Mouse (Mus musculus) cerebral cortex, adult 2 months (tissue): ENCODE measurements around the gene Serpinb11.

ENCODE experiments used
- WGBS: fragments of 180-500 bp; shearing (Covaris S2); methylation state at CpG from one replicate; pipeline ENCODE4 v1.1.7; 2018; 5-methylcytosine and 5-hydroxymethylcytosine counted together

Gene Serpinb11

DNA sequence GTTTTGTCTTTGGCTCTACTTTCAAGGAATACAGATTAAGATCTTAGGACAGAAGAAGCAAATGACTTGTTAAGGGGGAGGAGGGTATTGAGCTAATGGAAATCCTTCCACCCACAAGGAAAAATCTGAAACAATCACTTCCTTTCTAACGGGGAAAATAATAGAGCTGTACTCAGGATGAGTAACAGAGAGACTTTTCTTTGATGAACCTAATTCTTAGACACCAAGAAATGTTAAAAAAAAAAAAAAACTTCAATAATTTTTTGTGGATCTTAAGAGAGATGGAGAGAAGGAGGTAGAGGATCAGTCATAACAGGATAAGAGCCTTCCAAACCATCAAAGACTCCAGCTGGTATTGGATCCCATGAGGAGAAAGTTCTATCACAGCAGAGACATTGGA is at the start of gene Serpinb11:
Serpinb11 (plus strand) TSS at position 301 of the 400 bp plus-strand sequence.
- WGBS = 39% methylated on average over 1 of the region's 1 CpGs

DNA sequence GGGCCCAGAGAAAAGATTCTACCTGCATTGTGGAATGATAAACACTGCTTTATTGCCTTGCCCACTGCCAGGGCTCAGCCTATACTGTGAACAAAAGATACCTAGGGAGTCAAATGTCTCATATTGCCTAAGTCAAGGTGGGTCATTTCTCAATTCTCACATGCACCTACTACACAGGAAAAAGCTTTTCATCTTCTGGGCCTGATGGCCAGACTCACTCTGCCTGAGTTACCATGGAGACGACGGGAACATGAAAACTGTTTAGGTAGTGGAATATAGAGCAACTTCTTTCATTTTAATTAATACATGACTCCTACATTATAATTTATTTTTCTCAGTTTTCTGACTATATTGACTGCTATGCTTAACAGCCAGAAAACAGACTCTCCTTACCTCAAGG is 14.2 kb upstream of the Serpinb11 start:
- 72% methylated on average over 2 of the region's 2 CpGs for WGBS

DNA sequence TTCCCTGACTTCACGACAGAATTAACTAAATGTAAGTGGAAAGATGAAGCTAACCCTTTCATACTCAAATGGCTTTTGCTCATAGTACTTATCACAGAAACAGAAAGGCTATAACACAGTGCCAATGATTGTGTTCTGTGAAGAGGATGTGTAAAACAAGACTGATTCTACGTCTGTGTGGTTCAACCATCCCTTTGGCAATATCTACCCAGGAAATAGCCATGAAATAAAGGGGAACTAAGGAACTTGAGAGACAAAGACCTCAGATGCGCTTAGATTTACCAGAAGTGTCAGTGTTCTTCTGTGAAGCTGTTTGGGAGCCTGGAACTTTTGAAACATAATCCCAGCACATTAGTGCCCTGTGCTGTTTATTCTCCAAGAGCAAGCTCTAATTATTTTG is 10.6 kb upstream of the Serpinb11 start:
- WGBS = 58% methylated on average over 3 of the region's 3 CpGs

DNA sequence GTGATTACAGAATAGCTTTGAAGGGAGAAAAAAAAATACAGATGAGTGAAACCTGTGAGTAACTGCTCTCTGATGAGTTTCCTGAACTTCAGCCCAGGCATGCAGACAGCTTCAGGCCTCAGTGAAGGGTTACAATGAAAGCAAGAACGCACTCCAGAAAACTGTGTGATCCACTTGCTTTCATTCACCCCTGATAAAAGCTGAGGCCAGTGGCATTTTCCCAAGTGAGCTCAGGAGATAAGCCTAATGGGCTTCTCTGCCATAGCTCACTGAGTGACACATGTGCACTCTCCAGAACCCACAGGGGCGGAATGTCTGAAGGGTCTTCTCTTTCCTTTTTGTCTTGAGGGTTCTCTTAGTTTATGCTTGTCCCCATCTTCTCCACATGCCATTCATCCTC is 9.9 kb upstream of the Serpinb11 start:
- WGBS = 87% methylated on average over 2 of the region's 2 CpGs

DNA sequence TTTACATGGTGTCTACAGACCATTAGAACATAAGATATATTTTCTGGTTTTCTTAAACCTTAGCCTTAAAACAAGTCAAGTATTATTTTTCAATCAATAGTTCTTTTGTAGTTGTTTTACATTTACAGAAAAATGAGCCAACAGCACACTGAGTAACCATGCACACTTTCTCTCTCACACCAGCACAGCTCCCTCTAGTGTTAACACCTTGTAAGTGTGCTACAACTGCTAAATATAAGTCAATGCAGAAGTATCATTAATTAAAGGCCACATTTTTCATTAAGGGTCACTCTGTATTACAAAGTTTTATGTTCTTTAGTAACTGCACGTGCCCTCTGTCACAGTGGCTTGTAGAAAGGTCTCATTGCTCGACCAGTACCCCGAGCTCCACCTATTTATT is 8.0 kb upstream of the Serpinb11 start:
- 50% methylated on average over 3 of the region's 3 CpGs for WGBS

DNA sequence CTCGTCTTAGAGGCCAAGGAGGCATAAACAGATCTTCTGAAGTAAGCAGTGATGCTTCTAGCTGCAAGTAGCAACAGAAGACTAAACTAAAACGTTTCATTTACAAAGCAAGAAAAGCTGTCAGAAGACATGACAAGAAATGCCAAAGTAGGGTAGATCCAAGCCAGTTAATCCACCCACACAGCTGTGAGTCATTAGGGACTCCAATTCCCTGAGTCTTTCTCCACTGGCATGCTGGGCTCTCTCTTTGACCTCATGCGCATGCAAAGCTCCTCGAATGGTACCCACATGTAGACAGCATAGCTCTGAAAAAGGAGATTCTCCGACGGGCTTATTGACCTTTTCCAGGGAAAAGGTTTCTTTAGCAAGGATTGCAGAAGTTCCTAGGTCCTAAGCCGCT is 5.0 kb downstream of the Serpinb11 start:
- WGBS = 59% methylated on average over 7 of the region's 7 CpGs

DNA sequence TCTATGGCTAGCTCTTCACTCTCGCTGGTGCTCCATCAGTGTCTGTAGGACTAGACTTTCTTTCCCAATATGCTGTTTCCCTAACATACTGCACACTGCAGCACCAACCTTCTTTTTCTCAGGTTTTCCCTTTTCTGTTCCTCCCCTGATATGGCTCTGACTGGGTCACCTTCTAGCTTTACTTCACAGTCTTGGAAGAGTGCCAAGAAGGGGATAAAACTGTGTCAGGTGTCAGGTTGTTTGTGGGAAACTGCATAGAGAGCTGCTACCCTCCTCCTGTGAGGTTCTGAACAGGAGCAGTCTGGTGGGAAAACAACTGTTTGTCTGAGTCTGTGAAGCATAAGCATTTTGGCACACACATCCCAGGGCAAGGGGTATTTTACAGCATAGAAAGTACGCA is 7.9 kb downstream of the Serpinb11 start:
- 57% methylated on average over 2 of the region's 2 CpGs for whole genome bisulfite sequencing

DNA sequence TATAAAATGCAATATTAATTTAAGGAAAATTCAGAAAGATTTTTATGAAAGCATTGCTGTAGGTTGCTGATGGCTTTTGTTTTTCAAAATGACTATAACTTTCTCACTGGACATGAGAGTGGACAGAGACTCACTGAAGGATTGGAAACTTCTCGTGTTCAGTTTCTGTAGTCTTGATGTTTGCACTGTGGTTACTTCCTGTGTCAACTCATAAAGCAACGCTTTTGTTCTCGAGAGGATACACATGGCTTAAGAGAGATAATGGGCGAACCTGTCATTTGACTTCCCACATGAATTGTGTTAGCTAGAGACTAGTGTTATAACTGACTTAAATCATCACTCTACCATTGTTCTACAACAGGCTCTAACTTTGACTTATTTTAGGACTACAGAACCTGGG is 16.0 kb downstream of the Serpinb11 start:
- WGBS = 80% methylated on average over 4 of the region's 4 CpGs

DNA sequence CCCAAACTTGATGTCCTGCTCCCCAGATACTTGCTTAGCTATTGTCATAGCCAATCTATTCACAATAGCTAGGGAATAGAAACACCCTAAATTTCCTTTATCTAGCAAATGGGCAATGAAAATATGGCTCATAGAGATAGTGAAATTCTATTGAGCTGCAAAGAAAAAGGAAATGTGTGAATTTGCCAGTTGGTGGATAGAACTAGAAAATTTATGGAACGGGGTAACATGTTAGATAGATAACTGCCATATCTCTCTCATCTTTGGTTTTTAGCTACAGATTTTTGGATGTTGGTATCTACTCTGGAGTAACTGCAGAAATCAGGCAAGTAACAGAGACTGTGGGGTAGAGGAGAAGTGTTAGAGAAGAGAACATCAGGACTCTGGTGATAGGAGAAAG is 21.4 kb downstream of the Serpinb11 start:
- 92% methylated on average over 1 of the region's 1 CpGs for WGBS

DNA sequence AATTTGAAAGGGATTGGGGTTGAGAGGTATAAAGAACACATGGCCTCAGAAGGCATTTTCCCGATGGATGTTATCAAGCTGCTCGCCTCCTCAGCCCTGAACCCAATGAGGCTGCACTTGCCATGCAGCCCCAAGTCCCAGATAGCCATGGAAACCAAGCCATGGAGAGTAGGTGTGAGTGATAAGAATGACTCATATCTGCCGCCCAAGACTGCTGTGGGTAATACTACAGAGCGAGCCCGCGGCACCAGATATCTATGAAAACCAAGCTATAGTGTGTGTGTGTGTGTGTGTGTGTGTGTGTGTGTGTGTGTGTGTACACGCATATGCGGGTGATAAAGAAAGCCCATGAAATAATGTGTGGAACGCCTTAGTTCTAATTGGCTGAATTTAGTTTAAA is 23.5 kb downstream of the Serpinb11 start:
- 70% methylated on average over 9 of the region's 9 CpGs for WGBS

DNA sequence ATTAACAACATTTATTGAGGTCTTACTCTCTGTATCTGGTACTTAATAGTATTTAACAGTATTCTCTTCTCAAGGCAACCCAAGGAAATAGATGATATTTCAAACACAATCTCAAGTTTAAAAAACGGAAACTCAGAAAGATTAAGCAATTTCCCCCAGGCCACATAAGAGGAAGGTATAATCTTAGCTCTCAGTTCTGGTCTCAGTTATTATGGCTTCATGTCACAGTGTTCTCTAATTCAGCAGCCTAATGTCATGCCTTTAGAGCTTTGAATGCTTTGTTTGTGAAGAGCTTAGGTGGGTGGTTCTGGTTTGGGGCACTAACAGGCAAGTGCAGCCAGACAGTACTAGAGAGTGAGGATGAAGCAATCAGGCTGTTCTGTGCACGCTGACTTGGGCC is 28.8 kb downstream of the Serpinb11 start:
- WGBS = 85% methylated on average over 2 of the region's 2 CpGs

DNA sequence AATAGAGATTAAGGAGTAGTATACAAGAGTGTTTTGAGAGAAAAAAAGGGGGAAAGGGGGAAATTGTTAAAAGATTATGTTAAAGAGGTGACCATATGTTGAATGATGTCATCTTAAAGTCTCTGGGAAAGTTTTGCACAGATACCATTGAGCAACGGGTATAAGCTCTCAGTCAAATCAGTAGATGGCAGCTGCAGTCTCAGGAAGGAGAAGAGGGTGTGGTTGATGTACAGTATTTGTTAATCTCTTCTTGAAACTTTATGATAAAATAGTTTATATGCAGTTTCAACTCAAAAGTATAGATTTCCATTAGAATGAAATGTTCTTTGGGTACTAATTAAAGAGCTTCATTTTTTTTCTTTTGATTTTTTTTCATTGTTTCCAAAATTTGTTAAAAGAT is 36.5 kb downstream of the Serpinb11 start:
- 38% methylated on average over 1 of the region's 1 CpGs for WGBS

DNA sequence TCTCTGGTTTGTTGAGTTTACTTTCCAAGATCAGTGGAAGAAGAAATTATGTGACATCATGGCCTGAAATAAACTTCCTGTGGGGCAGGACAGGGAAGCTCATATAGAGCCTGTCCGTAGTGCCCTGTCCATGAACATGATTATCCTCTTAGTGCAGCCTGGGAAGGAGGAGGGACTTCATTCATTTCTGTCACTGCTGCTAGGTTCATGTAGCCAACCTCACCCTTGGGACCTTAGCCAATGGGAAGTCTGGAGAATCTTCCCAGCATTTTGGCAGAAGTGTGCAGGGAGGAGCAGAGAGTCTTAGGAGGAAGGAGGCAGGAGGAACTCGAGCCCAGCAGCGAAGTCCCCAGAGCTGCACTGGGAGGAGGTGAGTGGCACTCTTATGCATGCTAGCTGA is 38.4 kb downstream of the Serpinb11 start, which contains the start of gene Serpinb7:
Serpinb7 (plus strand) TSS at position 301 of the 400 bp plus-strand sequence.
- 88% methylated on average over 3 of the region's 3 CpGs for WGBS

DNA sequence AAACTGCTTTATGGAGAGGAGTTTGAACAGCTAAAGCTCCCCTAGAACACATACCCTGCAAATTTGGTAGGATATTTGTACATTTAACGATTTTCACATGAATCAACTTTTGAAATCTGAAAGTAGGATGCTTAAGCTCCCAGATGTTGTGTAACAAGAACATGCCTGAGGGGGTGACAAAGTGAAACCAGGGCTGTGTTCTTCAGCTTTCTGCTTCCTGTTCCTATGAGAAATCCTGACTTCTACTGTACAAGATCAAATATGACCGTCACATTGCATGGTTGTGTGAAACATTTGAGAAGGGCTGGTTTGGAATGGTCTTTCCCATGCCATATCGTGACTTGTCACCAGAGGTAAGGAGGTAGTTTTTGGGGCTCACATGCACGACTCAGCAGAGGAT is 41.1 kb downstream of the Serpinb11 start:
- WGBS = 78% methylated on average over 4 of the region's 4 CpGs

DNA sequence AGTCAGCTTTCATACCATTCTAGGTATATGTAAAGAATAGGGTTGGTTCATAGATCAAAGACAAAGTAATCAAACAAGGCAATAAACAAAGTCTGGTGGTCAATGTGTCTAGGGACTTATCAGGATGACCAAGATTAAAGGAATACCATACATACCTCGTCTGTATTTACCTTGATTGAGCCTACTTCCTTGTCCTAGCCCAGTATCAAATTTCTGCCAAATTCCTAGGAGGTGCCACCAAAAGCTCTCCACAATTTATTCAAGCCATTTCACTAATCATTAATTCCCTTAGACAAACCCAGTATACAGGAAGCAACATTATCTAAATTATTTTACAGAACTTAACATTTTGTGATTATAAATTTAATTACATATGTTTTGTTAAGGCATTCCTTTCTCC is 53.7 kb downstream of the Serpinb11 start:
- WGBS = 54% methylated on average over 1 of the region's 1 CpGs

DNA sequence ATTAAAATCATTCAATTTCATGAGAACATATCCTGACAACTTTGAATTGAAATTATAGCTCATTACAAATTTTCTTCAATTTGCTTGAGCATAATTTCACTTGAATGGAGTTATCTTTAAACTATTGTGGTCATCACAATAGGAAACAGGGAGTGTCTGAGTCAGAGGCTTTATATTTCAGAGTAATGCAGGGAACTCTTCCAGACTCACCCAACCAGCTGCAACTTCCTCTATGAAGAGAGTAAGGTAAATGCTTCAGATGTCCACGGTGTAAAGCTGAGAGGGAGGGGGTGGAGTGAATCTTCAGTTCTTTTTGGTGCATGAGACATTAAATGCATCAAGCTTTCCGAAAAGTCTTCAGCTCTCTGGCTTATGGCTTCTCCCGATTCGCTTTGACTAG is 61.5 kb downstream of the Serpinb11 start:
- WGBS = 70% methylated on average over 4 of the region's 4 CpGs
